Mouse (Mus musculus): ENCODE data around the gene Phf2.

Phf2 gene

DNA sequence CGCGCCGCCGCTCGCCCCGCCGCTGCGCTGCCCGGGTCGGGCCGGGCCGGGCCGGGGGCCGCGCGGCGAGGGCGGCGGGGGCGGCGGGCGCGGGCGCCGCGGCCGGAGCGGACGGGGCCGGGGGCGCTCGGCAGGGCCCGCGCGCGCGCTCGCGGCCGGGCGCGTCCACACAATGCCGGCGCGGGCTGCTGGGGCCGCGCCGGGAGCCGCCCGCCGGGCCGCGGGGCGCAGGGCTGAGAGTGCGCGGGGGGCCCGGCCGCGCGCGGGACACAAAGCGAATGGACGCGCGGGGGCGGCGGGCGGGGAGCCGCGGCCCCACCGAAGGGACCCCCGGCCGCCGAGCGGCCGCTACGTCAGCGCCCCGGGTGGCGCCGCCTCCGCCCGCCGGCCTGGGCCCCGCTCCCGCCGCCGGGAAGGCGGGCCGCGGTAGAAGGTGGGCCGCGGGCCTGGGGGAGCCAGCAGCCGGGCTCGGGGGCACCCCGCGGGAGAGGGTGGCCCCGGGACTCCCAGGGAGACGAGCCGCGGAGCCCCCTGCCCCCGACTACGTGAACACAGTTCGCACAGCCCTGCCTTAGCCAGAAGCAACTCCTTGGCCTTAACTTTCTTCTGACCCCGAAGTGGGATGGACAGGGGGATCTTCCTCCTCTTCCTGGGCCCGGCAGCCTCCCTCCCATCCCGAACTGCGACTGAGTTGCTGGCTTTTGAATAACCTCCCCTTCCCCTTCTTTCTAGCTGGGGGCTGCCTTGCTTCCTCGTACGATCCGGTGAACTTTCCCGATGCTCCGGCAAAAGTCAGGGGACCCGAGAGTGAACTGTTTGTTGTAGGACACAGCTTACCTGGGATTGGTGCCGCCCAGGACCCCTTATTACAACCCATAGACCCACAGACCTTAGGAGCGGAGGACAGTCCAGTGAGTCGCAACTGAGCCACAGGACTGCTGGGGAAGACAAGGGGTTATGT lies at the start of gene Phf2:
Phf2 (minus strand) TSS at position 349 of the 961 bp plus-strand sequence.
- DNase-seq: peak; percentile 54 to 65

GRCm38 (mm10) chr13:48919756-48920415 lies 49.0 kb upstream of the Phf2 start:
- DNase-seq: no peak

- DNase-seq: no peak
Observed at GRCm38 (mm10) chr13:48917113-48917599, 46.2 kb upstream of the Phf2 start.

GRCm38 (mm10) chr13:48913680-48914079 lies 42.8 kb upstream of the Phf2 start:
- DNase-seq: no peak

- DNase-seq: no peak
Observed at GRCm38 (mm10) chr13:48913141-48913540, 42.2 kb upstream of the Phf2 start.

- DNase-seq: no peak
Observed at GRCm38 (mm10) chr13:48911426-48911825, 40.5 kb upstream of the Phf2 start.

DNA sequence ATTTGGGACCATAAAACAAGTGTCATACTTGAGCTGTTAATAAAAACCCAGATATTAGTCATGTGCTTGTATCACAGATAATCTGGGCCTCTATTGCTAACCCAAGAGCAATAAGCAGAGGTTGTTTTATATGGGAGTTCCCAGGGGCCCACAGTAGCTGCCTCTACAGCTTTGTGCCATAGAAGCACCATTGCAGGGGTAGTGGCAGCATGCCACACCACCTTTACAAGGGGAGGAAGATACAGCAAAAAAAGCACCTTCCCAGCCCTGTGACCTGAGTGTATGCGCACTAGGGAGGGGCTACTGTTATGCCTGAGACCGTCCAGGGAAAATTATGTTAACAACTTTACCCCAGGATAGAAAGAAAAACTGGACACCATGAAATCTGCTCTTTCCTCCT lies 34.5 kb upstream of the Phf2 start:
- DNase-seq: no peak

DNA sequence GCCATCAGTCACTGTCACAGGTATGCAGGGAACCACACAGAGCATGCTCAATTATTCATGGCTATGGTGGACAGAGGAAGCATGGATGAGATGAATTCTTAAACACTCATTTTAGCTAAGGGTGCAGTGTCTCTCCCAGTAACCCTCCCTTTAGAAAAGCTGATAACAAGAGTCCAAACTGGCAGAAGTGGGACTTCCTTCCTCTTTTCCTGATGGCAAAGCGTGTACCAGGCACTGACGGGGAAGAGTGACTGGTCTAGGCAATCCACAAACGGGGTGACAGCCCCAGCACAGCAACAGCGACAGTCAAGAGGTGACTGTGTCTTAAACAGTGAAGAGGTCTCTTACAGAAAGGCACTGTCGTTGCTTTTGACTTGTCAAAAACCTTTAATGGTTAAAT lies 24.5 kb upstream of the Phf2 start:
- DNase-seq: no peak

DNA sequence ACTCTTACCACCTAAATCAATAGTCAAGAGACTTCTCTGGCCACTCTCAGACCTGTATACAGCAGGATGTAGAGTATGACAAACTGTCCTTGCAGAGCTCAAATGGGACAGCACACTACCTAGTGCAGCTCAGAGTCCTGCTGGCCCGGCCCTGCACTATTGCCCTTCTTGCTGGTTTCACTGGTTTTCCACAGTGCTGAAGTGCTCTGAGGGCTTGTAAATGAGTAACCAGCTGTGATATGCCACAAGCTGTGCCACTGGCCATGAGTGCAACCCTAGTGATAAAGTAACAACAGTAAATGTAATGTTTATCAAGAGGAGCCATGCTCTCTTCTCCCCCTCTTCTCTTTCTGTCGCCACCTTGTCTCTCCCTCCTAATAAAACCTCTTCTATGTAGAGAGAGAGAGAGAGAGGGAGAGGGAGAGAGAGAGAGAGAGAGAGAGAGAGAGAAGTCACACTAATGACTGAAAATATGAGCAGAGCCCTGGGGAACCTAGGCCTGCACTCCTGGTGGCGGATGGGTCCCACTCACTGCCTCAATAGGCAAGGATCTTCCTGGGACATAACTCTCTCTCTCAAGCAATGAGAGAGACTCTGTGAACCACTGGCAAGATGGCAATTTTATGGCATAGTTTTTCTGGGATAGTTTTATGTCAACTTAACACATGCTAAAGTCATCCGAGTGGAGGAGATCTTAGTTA lies 19.5 kb upstream of the Phf2 start:
- no peak for DNase-seq

DNA sequence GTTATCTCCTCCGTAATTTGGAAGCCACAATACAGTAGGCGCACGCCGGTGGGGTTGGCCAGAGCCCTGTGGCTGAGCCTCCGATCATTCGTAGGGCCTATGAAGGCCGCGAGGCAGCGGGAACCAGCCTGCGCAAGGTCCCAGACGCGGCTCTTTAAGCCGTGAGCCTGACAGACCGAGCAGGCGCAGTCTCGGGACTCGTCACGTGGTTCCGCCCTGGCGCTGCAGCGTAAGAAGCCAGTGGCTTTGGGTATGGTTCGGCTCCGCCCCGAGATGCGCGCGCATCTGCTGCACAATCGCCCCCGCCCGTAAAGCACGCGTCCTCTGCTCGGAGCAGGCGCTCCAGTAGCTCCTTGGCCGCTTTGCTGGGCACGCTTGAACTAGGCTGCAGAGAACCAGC lies 7.6 kb upstream of the Phf2 start:
- DNase-seq: peak; percentile 98

- DNase-seq: no peak
Observed at GRCm38 (mm10) chr13:48877805-48878204, 6.9 kb upstream of the Phf2 start.

DNA sequence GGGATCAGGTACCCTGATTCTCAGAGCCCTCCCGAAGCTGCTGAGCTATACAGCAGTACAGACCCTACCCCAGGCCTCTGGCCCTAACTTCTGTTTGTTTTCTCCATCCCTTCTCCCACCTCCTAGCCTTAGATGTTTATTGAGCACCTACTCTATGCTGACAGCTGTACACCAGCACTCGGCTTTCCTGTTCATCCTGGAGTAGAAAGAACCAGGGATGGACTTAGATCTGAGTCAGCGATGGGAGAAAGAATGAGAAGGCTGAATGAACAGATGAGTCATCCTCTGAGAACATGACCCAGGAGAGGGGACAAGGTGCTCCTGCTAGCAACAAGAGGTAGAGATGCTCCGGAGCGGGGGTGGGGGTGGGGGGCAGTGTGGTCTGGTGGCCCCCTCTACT lies 1.8 kb upstream of the Phf2 start:
- no peak for DNase-seq

- peak in 1 of 2 experiments; percentile 42 for DNase-seq
Observed at GRCm38 (mm10) chr13:48871887-48872606, 1.1 kb upstream of the Phf2 start.

DNA sequence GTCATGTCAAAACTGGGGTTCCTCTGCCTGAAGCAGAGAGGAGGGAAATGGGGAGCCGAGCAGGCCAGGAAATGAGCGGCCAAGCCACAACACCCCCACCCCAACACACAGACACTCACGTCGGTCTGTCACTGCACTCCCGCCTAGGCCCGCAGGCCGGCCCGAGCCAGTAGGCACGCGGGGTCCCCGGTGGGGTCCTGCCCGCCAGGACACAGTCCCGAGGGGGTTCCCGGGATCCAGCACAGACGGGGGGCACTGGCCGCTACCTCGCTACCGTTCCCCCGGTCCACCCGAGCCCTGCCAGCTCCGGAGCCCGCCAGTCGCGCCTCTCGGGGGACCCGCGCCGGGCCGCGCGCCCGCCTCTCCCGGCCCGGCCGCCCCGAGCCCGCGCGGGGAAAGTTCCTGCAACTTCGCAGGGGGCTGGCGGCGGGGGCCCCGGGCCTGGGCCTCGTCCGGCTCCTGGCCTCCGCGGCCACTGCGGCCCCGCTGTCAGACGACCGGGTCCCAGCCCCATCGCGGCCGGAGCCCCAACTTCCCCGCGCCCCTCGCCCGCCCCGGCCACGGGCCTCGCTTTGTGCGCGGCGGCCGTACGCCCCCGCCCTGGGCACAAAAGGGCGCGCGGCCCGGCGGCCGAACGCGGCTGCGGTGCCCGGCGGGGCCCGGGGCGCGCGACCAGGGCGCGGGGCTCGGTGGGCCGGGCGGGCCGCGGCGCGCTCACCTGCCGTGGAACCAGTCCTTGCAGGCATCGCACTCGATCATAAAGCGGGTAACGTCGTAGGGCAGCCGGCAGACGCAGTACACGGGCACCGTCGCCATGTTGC lies 759 bp downstream of the Phf2 start:
- DNase-seq: peak; percentile 77 to 78

GRCm38 (mm10) chr13:48869600-48869949 lies 1.3 kb downstream of the Phf2 start:
- no peak for DNase-seq

DNA sequence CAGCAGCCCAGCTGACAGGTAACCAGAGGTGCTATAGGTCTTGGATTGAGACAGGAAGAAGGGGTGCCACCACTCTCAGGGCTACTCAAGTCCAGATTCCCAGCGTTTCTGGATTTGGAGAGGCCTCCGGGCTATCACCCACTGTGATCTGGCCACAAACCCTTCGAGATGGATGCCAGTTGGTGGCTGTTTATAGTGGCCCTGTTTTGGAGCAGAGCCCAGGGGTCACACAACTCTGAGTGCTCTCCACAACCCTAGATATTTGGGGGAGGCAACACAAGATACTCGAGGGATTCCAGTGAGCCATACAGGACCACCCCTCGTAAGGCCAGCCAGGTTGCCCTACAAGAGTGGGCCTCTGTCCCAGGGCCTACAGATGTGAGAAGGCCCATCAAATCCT lies 1.8 kb downstream of the Phf2 start:
- peak in 1 of 2 experiments; percentile 40 for DNase-seq

GRCm38 (mm10) chr13:48864673-48865356 lies 6.1 kb downstream of the Phf2 start:
- DNase-seq: peak; percentile 57 to 58

DNA sequence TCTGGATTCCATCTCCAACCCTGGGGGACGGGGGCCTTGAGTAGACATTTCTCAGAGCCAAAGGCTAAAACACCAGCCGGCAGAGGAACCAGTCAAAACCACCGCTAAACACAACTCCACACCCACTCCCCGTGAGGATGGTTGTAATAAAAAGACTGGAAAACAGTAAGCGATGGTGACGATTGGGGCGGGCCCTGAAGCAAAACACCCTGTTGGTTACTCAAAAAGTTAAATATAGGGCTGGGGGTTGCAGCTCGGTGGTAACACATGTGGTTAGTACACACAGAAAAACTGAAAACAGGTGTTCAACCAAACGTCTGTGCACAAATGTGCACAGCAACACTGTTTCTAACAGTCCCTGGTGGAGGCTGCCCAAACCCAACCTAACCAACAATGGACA lies 7.4 kb downstream of the Phf2 start:
- peak; percentile 77 to 87 for DNase-seq

GRCm38 (mm10) chr13:48861913-48862312 lies 9.0 kb downstream of the Phf2 start:
- DNase-seq: no peak

GRCm38 (mm10) chr13:48858779-48859178 lies 12.1 kb downstream of the Phf2 start:
- DNase-seq: no peak

GRCm38 (mm10) chr13:48858054-48858453 lies 12.9 kb downstream of the Phf2 start:
- DNase-seq: no peak

All from thymus, postnatal 36 days (tissue).